ENCODE assay signal across 29 mouse cellular contexts in genomic region chr13:46919797-46920196, GRCm38 (mm10). TPM values are rescaled to one million over a fixed set of nuclear protein-coding genes. Genes with fewer than 3 reads are reported as not detected.
DNase-seq lines count a peak whose midpoint lies in the region; ATAC-seq lines count a peak whose summit lies in the region.
"Had no signal": no experiment of that assay in that cellular context is flagged by ENCODE, and none has a peak within 500 bp of the region (broad histone marks: within the 10 kb centered on the region; RNA-seq: fewer than 3 reads in every experiment).

No protein-coding gene starts in this region.

- peaks cover 13% of the 10 kb centered on the region for H3K36me3 ChIP-seq in heart, embryonic 13.5 days
- no peaks in the 10 kb centered on the region for H3K36me3 ChIP-seq in kidney, embryonic 14.5 days (ENCODE audit: control insufficient read depth, insufficient read depth, low read length)
- H3K36me3 ChIP-seq: forebrain, embryonic 15.5 days; hindbrain, embryonic 13.5 days; kidney, embryonic 15.5 days; limb, embryonic 13.5 days; liver, embryonic 13.5 days; stomach, embryonic 15.5 days had no signal

- no peak overlapping the region for H3K9ac ChIP-seq in heart, embryonic 13.5 days
- no peak overlapping the region for H3K9ac ChIP-seq in kidney, embryonic 14.5 days (ENCODE audit: low read depth, low read length)
- H3K9ac ChIP-seq: embryonic facial prominence, embryonic 13.5 days; forebrain, embryonic 15.5 days; hindbrain, embryonic 13.5 days; kidney, embryonic 15.5 days; limb, embryonic 13.5 days; liver, embryonic 13.5 days; stomach, embryonic 15.5 days had no signal

- ATAC-seq in heart, embryonic 13.5 days (ENCODE audit: extremely low read depth, insufficient number of reproducible peaks, low FRiP score, low TSS enrichment), result no peak
- 0 out of 2 replicates have a peak, but pooled peaks have one; percentile 28 for ATAC-seq in kidney, embryonic 14.5 days (ENCODE audit: low FRiP score, low TSS enrichment)
- ATAC-seq in CD4-positive, CD25-positive, alpha-beta regulatory T cell, adult 4 months, result peak; percentile 90
- ATAC-seq in inflammation-experienced regulatory T-cells, adult 6 months, result peak; percentile 82
- ATAC-seq: forebrain, embryonic 15.5 days; midbrain, embryonic 16.5 days; Patski had no signal

- H3K4me3 ChIP-seq in heart, embryonic 13.5 days, result no peak overlapping the region
- no peak overlapping the region for H3K4me3 ChIP-seq in kidney, embryonic 14.5 days (ENCODE audit: low read length)
- H3K4me3 ChIP-seq: embryonic facial prominence, embryonic 13.5 days; forebrain, embryonic 10.5 days; forebrain, embryonic 15.5 days; hindbrain, embryonic 13.5 days; kidney, embryonic 15.5 days; limb, embryonic 13.5 days; liver, embryonic 13.5 days; stomach, embryonic 15.5 days had no signal

- H3K4me2 ChIP-seq in heart, embryonic 13.5 days, result no peak overlapping the region
- H3K4me2 ChIP-seq in kidney, embryonic 14.5 days (replicated peaks; ENCODE audit: low read depth, low read length), result no peak overlapping the region
- H3K4me2 ChIP-seq: embryonic facial prominence, embryonic 13.5 days; forebrain, embryonic 15.5 days; hindbrain, embryonic 13.5 days; kidney, embryonic 15.5 days; limb, embryonic 13.5 days; liver, embryonic 13.5 days; midbrain, embryonic 11.5 days; stomach, embryonic 15.5 days had no signal

- DNase-seq in heart, postnatal 14 days, result no peak
- DNase-seq in kidney, postnatal 14 days, result no peak
- no peak for DNase-seq in cerebellum, postnatal 25 days
- DNase-seq: adrenal gland, postnatal 10 days; B cell, adult 2 months; cerebellum, adult 11 months; cerebellum, adult 9-10 months; gastrocnemius, postnatal 25 days; heart, adult 18-20 months; kidney, adult 11 months; kidney, postnatal 36 days; liver, embryonic 13.5 days; lung, adult 2 months; lung, postnatal 10 days; right cerebral cortex, postnatal 25 days had no signal

- 72% methylated on average over 2 of the region's 2 CpGs for WGBS in heart, embryonic 13.5 days
- 72% methylated on average over 2 of the region's 2 CpGs for WGBS in kidney, embryonic 14.5 days

- peaks cover 77% of the 10 kb centered on the region for H3K4me1 ChIP-seq in heart, embryonic 13.5 days
- H3K4me1 ChIP-seq in kidney, embryonic 14.5 days (ENCODE audit: control insufficient read depth, insufficient read depth, low read length), result 0 out of 2 replicates have a peak, but pooled peaks cover 6% of the 10 kb centered on the region
- H3K4me1 ChIP-seq: forebrain, embryonic 15.5 days; hindbrain, embryonic 13.5 days; stomach, embryonic 15.5 days had no signal

- H3K27ac ChIP-seq in heart, embryonic 13.5 days (replicated peaks), result peak overlapping the region; percentile 99
- no peak overlapping the region for H3K27ac ChIP-seq in kidney, embryonic 14.5 days (ENCODE audit: low read depth, low read length)
- H3K27ac ChIP-seq: embryonic facial prominence, embryonic 13.5 days; forebrain, embryonic 10.5 days; forebrain, embryonic 15.5 days; hindbrain, embryonic 13.5 days; kidney, embryonic 15.5 days; limb, embryonic 13.5 days; liver, embryonic 13.5 days; stomach, embryonic 15.5 days had no signal

- H3K9me3 ChIP-seq in heart, embryonic 13.5 days, result no peaks in the 10 kb centered on the region
- no peaks in the 10 kb centered on the region for H3K9me3 ChIP-seq in kidney, embryonic 14.5 days (ENCODE audit: control insufficient read depth, low read length)
- H3K9me3 ChIP-seq: embryonic facial prominence, embryonic 13.5 days; forebrain, embryonic 10.5 days; forebrain, embryonic 15.5 days; hindbrain, embryonic 13.5 days; kidney, embryonic 15.5 days; limb, embryonic 13.5 days; liver, embryonic 13.5 days; stomach, embryonic 15.5 days had no signal

- intact Hi-C loops in heart, postnatal 14 days (cut with DNase I), result no loop called here

- no peaks in the 10 kb centered on the region for H3K27me3 ChIP-seq in heart, embryonic 13.5 days (replicated peaks)
- H3K27me3 ChIP-seq in kidney, embryonic 14.5 days (ENCODE audit: control insufficient read depth, insufficient read depth, low read length), result no peaks in the 10 kb centered on the region
- H3K27me3 ChIP-seq: embryonic facial prominence, embryonic 13.5 days; forebrain, embryonic 15.5 days; hindbrain, embryonic 13.5 days; kidney, embryonic 15.5 days; limb, embryonic 13.5 days; liver, embryonic 13.5 days; Patski; stomach, embryonic 15.5 days had no signal

RNA-seq across cellular contexts. Expression of gene Kif13a, which starts 9.9 kb away (rescaled TPM):
- polyA plus RNA-seq in heart, embryonic 13.5 days (2015; fragmentation: Nextera tagmentation; extraction: Ambion mirVana), result 22.9 and 32.9 TPM in 2 replicates
- total RNA-seq in heart, postnatal 14 days (2021), result 100 to 1,000 TPM in 1 of 2 experiments, 10 to 100 TPM in 1; 95.6 to 104 TPM
- 8.7 and 18.2 TPM in 2 replicates for polyA plus RNA-seq in kidney, embryonic 14.5 days (2014; fragmentation: Nextera tagmentation; extraction: Ambion mirVana)
- 1 to 10 TPM; 5.6 to 7.0 TPM for polyA plus RNA-seq in CD4-positive, CD25-positive, alpha-beta regulatory T cell, adult 4 months (2017; shearing (Covaris generic))
- polyA plus RNA-seq in inflammation-experienced regulatory T-cells, adult 6 months (2017; shearing (Covaris generic)), result 1 to 10 TPM; 4.1 to 9.6 (median 6.5) TPM
